Mouse (Mus musculus): ENCODE data around the gene Olfr504.
"Not testable (repeated sequence)": the region's sequence is repeated elsewhere in the genome, so short reads cannot be mapped to it uniquely, and the experiment has no call there.

Olfr504 gene

GRCm38 (mm10) chr7:108565693-108566092 lies at the start of gene Olfr504:
Gene Olfr504 (minus strand): TSS chr7:108565793.
- DNase-seq = no peak

- no peak for DNase-seq
Measured at GRCm38 (mm10) chr7:108614110-108614509, 48.5 kb upstream of the Olfr504 start.

DNA sequence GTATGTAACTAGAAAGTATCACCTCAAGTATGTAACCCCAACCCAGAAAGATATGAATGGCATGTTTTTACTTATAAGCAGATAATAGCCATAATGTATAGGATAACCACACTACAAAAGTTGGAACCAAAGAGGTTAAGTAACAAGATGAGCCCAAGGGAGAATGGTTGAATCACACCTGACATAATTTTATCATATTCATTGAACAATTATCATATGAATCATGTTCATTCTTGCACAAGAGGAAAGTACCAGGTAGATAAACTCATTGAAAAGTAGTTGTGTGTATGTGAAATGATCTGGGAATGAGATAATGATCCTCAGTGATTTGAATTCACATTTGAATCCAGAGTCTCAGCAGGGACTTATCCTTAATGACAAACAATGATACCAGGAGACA lies 44.9 kb upstream of the Olfr504 start, which contains the start of gene Olfr506:
Gene Olfr506, plus strand, starts transcription at position 301 of the 400 bp plus-strand sequence.
- no peak for DNase-seq

DNA sequence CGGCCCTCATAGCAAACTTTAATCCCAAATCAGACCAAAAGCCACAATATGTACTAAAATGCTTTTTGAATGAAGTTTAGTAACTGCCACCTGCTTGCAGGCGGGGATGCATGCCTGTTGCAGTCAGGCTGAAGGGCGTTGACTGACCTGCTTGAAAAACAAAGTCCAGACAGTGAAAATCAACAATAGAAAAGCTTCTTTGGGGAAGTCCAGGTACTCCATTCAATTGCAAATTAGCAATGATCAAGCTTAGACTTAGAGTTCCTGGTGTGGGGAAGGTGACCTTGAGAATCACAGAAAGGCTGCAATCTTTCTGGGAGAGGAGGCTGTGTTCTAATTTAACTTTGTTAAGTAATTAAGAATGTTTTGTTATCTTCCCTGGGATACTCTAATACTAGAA lies 36.3 kb upstream of the Olfr504 start:
- not testable (repeated sequence) for DNase-seq

- no peak for DNase-seq
Measured at GRCm38 (mm10) chr7:108589797-108590196, 24.2 kb upstream of the Olfr504 start.

GRCm38 (mm10) chr7:108544227-108544626 lies 21.4 kb downstream of the Olfr504 start, which contains the start of gene Olfr503:
Gene Olfr503 (plus strand): TSS chr7:108544527.
- not testable (repeated sequence) for DNase-seq

GRCm38 (mm10) chr7:108542416-108542815 lies 23.2 kb downstream of the Olfr504 start:
- DNase-seq = no peak

- no peak for DNase-seq
Measured at GRCm38 (mm10) chr7:108524965-108525364, 40.6 kb downstream of the Olfr504 start, which contains the start of gene Olfr502. Gene Olfr502 (minus strand): TSS chr7:108525065.

Measured in cerebellum, adult 9-11 months (tissue).